Mouse (Mus musculus) ES-E14 (cell line): ENCODE results near the gene Eif2ak2. TPM values are rescaled to one million over a fixed set of nuclear protein-coding genes. Genes with fewer than 3 reads are reported as not detected.
A peak's percentile ranks its signal among the peaks of the same experiment; 100 is the strongest.

Experiments
- DNase-seq: peaks from one replicate; pipeline ENCODE4 v3.0.0-alpha.2; 2013; ENCODE audit warnings: low read depth, low spot score
- H3K27ac ChIP-seq: 2 replicates; pipeline ENCODE4 v1.5.1; 2012; ENCODE audit warnings: low read depth, mild to moderate bottlenecking, low read length, moderate library complexity, mixed read lengths; ENCODE audit not compliant: poor library complexity, insufficient read depth, severe bottlenecking
- H3K36me3 ChIP-seq: 2 replicates; pipeline ENCODE4 v1.6.1; 2012; ENCODE audit warnings: mild to moderate bottlenecking, low read length, moderate library complexity, mixed read lengths; ENCODE audit not compliant: control insufficient read depth, poor library complexity, insufficient read depth, severe bottlenecking
- H3K4me1 ChIP-seq, 2 experiments: fragments of 150-350 bp in 1 of 2; sonication (generic) in 1 of 2; 2 replicates each; pipeline ENCODE4 v1.6.1; 2012; ENCODE audit warnings: low read length in 2 of 2, mild to moderate bottlenecking in 1 of 2, mixed read lengths in 1 of 2; ENCODE audit not compliant: control insufficient read depth in 2 of 2, insufficient read depth in 2 of 2, poor library complexity in 1 of 2
- H3K4me3 ChIP-seq, 2 experiments: fragments of 150-350 bp in 1 of 2; sonication (generic) in 1 of 2; 2 replicates each; pipeline ENCODE4 v1.5.1; 2012; ENCODE audit warnings: low read length in 2 of 2, low read depth in 1 of 2, mild to moderate bottlenecking in 1 of 2, mixed read lengths in 1 of 2; ENCODE audit not compliant: insufficient read depth in 1 of 2, poor library complexity in 1 of 2, severe bottlenecking in 1 of 2
- H3K9ac ChIP-seq: 2 replicates; pipeline ENCODE4 v1.6.1; 2012; ENCODE audit warnings: low read depth, mild to moderate bottlenecking, low read length, mixed read lengths; ENCODE audit not compliant: poor library complexity, insufficient read depth, severe bottlenecking
- H3K9me3 ChIP-seq: fragments of 150-350 bp; sonication (generic); 2 replicates; pipeline ENCODE4 v1.6.1; 2012; ENCODE audit warnings: low read depth, mild to moderate bottlenecking, low read length; ENCODE audit not compliant: control insufficient read depth, insufficient read depth
- CHD2 ChIP-seq: IDR thresholded peaks from 2 replicates; pipeline ENCODE4 v1.6.1; 2014; ENCODE audit warnings: mild to moderate bottlenecking, low read depth, low read length, inconsistent platforms
- HCFC1 ChIP-seq: IDR thresholded peaks from 2 replicates; pipeline ENCODE4 v1.6.1; 2012; ENCODE audit warnings: low read length, inconsistent platforms, borderline replicate concordance; ENCODE audit not compliant: insufficient read depth
- MAFK ChIP-seq: IDR thresholded peaks from 2 replicates; pipeline ENCODE4 v1.6.1; 2014; ENCODE audit warnings: mild to moderate bottlenecking, low read depth, low read length, inconsistent platforms; ENCODE audit not compliant: insufficient read depth
- ZC3H11A ChIP-seq: IDR thresholded peaks from 2 replicates; pipeline ENCODE4 v1.6.1; 2012; ENCODE audit warnings: low read depth, mild to moderate bottlenecking, inconsistent platforms, low read length, borderline replicate concordance
- ZNF384 ChIP-seq: IDR thresholded peaks from 2 replicates; pipeline ENCODE4 v1.6.1; 2012; ENCODE audit warnings: low read depth, low read length, inconsistent platforms
- in situ Hi-C, 2 experiments: fragments of 600-800 bp; cut with MboI; formaldehyde crosslinking; loops; one replicate each; pipeline ENCODE4 v1.15.1; 2025; ENCODE audit warnings: low sequenced_read_pairs in 2 of 2, inconsistent platforms in 1 of 2; ENCODE audit not compliant: unreplicated experiment in 2 of 2
- total RNA-seq: library from RNA; depleted of rRNA; stranded (reverse); fragments of 300-350 nt; gene quantifications from 2 replicates; pipeline ENCODE4 v1.2.3, GENCODE M21; 2012

The Eif2ak2 gene
- total RNA-seq, 1 experiment = 15.3 TPM

DNA sequence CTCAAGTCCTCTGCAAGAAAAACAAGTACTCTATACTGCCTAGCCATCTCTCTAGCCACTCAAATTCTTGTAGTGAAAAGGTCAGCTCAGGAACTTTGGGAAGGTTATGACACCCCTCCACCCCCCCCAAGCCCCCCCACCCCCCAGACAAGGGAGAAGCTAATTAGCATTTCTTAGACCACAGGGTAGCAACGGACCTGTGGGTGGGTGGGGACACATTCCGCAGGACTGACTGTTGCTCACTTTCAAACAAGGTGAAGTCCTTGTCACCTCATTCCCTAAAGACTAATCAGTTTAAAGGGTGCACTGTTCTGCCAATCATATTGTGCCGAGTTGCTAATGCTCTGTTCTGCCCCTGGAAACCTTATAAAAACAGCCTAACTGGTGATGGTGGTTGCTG lies 31.5 kb upstream of the Eif2ak2 start:
- in situ Hi-C loops = no loop called here
- Histone ChIP-seq H3K4me1 (peaks cover 3 to 4% of the 10 kb centered on the region in 2 experiments; a peak in 3 of 4 replicates), H3K9me3 (no peaks in the 10 kb centered on the region), H3K27ac (peak overlapping the region; percentile 87), H3K36me3 (peaks cover 6% of the 10 kb centered on the region), H3K9ac (no peak overlapping the region; the same call in 1 of the 2 replicates), H3K4me3 (peak overlapping the region; percentile 9 to 84)
- TF ChIP-seq MAFK (no peak), ZC3H11A (no peak), CHD2 (no peak), ZNF384 (no peak), HCFC1 (no peak)
- peak; percentile 39 for DNase-seq

DNA sequence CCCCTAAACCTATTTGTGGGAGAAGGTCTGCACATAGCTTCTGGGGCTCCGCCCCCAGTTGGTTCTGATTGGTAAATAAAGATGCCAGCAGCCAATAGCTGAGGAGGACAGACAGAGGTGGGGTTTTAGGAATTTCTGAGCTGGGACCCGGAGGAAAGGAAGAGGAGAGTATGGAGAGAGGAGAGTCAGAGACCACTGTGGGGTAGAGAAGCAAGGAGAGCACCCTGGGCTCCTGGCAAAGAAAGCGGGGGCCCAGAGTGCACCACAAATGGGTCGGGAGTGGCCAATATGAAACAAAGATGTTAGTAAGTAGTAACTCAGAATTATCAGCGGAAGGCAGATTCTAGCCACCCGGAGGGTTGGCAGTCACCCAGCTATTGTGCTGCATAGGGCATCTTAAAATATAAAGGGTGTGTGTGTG lies 30.5 kb upstream of the Eif2ak2 start:
- H3K27ac ChIP-seq = peak overlapping the region; percentile 87
- peak overlapping the region; percentile 84 to 86 for H3K4me3 ChIP-seq
- H3K9me3 ChIP-seq = no peaks in the 10 kb centered on the region
- no peaks in the 10 kb centered on the region for H3K36me3 ChIP-seq
- peak; percentile 59 for DNase-seq
- TF ChIP-seq CHD2 (0 out of 2 replicates have a peak, but pooled peaks have one; percentile 57), MAFK (no peak)
- H3K9ac ChIP-seq = peak overlapping the region; percentile 85
- H3K4me1 ChIP-seq = peaks cover 3 to 4% of the 10 kb centered on the region in 2 experiments; a peak in 3 of 4 replicates
- in situ Hi-C loops = no loop called here

GRCm38 (mm10) chr17:78909374-78909773 lies 27.0 kb upstream of the Eif2ak2 start:
- Histone ChIP-seq H3K36me3 (no peaks in the 10 kb centered on the region), H3K9me3 (no peaks in the 10 kb centered on the region), H3K4me3 (no peak overlapping the region), H3K4me1 (no peaks in the 10 kb centered on the region), H3K9ac (no peak overlapping the region), H3K27ac (no peak overlapping the region)
- DNase-seq = no peak
- TF ChIP-seq HCFC1 (no peak), CHD2 (no peak), ZNF384 (no peak), MAFK (no peak), ZC3H11A (no peak)
- in situ Hi-C loops = no loop called here

DNA sequence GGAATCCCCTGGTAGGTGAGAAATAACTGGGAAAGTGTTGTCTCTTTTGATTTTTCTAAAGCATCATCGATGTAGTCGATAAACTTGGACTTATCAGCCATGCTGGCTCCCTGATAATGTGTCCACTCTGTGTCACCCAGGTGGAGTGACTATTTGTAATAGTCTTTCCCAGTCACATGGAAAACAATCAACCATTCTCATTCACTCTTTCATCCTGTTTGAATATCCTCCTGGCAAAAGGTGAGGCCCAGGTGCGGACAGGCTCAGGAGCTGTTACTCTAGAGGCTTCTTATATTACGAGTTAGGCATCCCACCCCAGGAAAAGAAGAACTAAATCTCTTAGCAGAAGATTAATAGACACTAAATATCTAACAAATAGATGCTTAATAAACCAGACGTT lies 24.5 kb upstream of the Eif2ak2 start, which contains the start of gene Sult6b1:
Gene Sult6b1 (minus strand): TSS at position 101 of the 400 bp plus-strand sequence.
- no peak within 1 kb of the TSS for H3K9ac ChIP-seq
- TF ChIP-seq MAFK (no peak), ZNF384 (no peak), HCFC1 (no peak), ZC3H11A (no peak), CHD2 (no peak)
- no peak within 1 kb of the TSS for H3K4me3 ChIP-seq
- no peak for DNase-seq
- in situ Hi-C loops = no loop called here
- H3K9me3 ChIP-seq = no peaks in the 10 kb centered on the region
- no peak within 1 kb of the TSS for H3K27ac ChIP-seq
- H3K4me1 ChIP-seq = no peaks in the 10 kb centered on the region
- H3K36me3 ChIP-seq = no peaks in the 10 kb centered on the region

- in situ Hi-C loops = no loop called here
- no peak overlapping the region for H3K9ac ChIP-seq
Observed at GRCm38 (mm10) chr17:78903158-78903557, 20.8 kb upstream of the Eif2ak2 start.

More at GRCm38 (mm10) chr17:78903158-78903557, 20.8 kb upstream of the Eif2ak2 start:
- Histone ChIP-seq H3K36me3 (no peaks in the 10 kb centered on the region), H3K4me3 (no peak overlapping the region), H3K27ac (no peak overlapping the region), H3K4me1 (no peaks in the 10 kb centered on the region), H3K9me3 (no peaks in the 10 kb centered on the region)
- no peak for DNase-seq
- TF ChIP-seq ZNF384 (no peak), MAFK (no peak), CHD2 (no peak), HCFC1 (no peak), ZC3H11A (no peak)
